ENCODE assay signal across 12 mouse cellular contexts in genomic region chr5:25041307-25041706, GRCm38 (mm10). TPM values are rescaled to one million over a fixed set of nuclear protein-coding genes. Genes with fewer than 3 reads are reported as not detected.
A peak's percentile ranks its signal among the peaks of the same experiment; 100 is the strongest.
DNase-seq lines count a peak whose midpoint lies in the region; ATAC-seq and TF ChIP-seq lines count a peak whose summit lies in the region.
"Had no signal": no experiment of that assay in that cellular context is flagged by ENCODE, and none has a peak within 500 bp of the region (broad histone marks: within the 10 kb centered on the region; RNA-seq: fewer than 3 reads in every experiment).

No protein-coding gene starts in this region.

- no peak for TF ChIP-seq POLR2A in brain, embryonic 14.5 days (IDR thresholded peaks at IDR 0.05; ENCODE audit: borderline replicate concordance, extremely low read depth, insufficient read depth, insufficient read length, poor library complexity, severe bottlenecking)

- H3K9me3 ChIP-seq in midbrain, postnatal 0 days (ENCODE audit: low read length) = no peaks in the 10 kb centered on the region
- no peaks in the 10 kb centered on the region for H3K9me3 ChIP-seq in midbrain, embryonic 13.5 days
- no peaks in the 10 kb centered on the region for H3K9me3 ChIP-seq in stomach, postnatal 0 days (ENCODE audit: control insufficient read depth, low read length)
- H3K9me3 ChIP-seq: embryonic facial prominence, embryonic 13.5 days; G1E; hindbrain, embryonic 15.5 days; limb, embryonic 15.5 days had no signal

- H3K27ac ChIP-seq in midbrain, postnatal 0 days (ENCODE audit: low read depth, low read length) = no peak overlapping the region
- no peak overlapping the region for H3K27ac ChIP-seq in midbrain, embryonic 13.5 days
- no peak overlapping the region for H3K27ac ChIP-seq in stomach, postnatal 0 days (replicated peaks)
- H3K27ac ChIP-seq: embryonic facial prominence, embryonic 13.5 days; hindbrain, embryonic 15.5 days; limb, embryonic 15.5 days had no signal

- no peak overlapping the region for H3K4me2 ChIP-seq in midbrain, postnatal 0 days (ENCODE audit: low read depth, low read length, poor library complexity, severe bottlenecking)
- H3K4me2 ChIP-seq in midbrain, embryonic 13.5 days (replicated peaks) = no peak overlapping the region
- no peak overlapping the region for H3K4me2 ChIP-seq in stomach, postnatal 0 days (replicated peaks; ENCODE audit: low read depth)
- H3K4me2 ChIP-seq: embryonic facial prominence, embryonic 13.5 days; hindbrain, embryonic 15.5 days; limb, embryonic 15.5 days had no signal

- TF ChIP-seq CTCF in midbrain, postnatal 0 days (IDR thresholded peaks at IDR 0.05) = peak; percentile 34
- TF ChIP-seq CTCF in brain, embryonic 14.5 days (IDR thresholded peaks at IDR 0.05; ENCODE audit: borderline replicate concordance, extremely low read depth, insufficient read depth, insufficient read length) = peak; percentile 9; the same call in 1 of the 2 replicates
- peak; percentile 64 for TF ChIP-seq CTCF in stomach, postnatal 0 days (IDR thresholded peaks at IDR 0.05; ENCODE audit: low read depth)

- no peak for DNase-seq in frontal cortex, postnatal 25 days (ENCODE audit: low spot score in 2 of 2)
- no peak for DNase-seq in midbrain, postnatal 0 days (ENCODE audit: low spot score)
- no peak for DNase-seq in brain, embryonic 14.5 days (ENCODE audit: low read depth)
- DNase-seq in stomach, postnatal 0 days (ENCODE audit: low spot score) = peak; percentile 53
- no peak for DNase-seq in spleen, postnatal 4 days (ENCODE audit: low spot score in 2 of 2)

- TF ChIP-seq EP300 in stomach, postnatal 0 days (optimal IDR thresholded peaks at IDR 0.05) = no peak

- no peak overlapping the region for H3K4me3 ChIP-seq in midbrain, postnatal 0 days (ENCODE audit: low read depth, low read length)
- no peak overlapping the region for H3K4me3 ChIP-seq in midbrain, embryonic 13.5 days (replicated peaks)
- H3K4me3 ChIP-seq in stomach, postnatal 0 days (ENCODE audit: low read depth, low read length) = no peak overlapping the region
- H3K4me3 ChIP-seq: embryonic facial prominence, embryonic 13.5 days; hindbrain, embryonic 15.5 days; limb, embryonic 15.5 days had no signal

- H3K4me1 ChIP-seq in midbrain, postnatal 0 days (ENCODE audit: insufficient read depth, low read length) = no peaks in the 10 kb centered on the region
- no peaks in the 10 kb centered on the region for H3K4me1 ChIP-seq in midbrain, embryonic 13.5 days (replicated peaks)
- no peaks in the 10 kb centered on the region for H3K4me1 ChIP-seq in stomach, postnatal 0 days (replicated peaks; ENCODE audit: control insufficient read depth, insufficient read depth)
- H3K4me1 ChIP-seq: hindbrain, embryonic 15.5 days; limb, embryonic 15.5 days had no signal

- 47% methylated on average over 5 of the region's 5 CpGs for WGBS in midbrain, postnatal 0 days
- WGBS in midbrain, embryonic 13.5 days = 58% methylated on average over 5 of the region's 5 CpGs
- WGBS in stomach, postnatal 0 days = 38% methylated on average over 5 of the region's 5 CpGs

- no peaks in the 10 kb centered on the region for H3K27me3 ChIP-seq in midbrain, postnatal 0 days (ENCODE audit: insufficient read depth, low read length)
- no peaks in the 10 kb centered on the region for H3K27me3 ChIP-seq in midbrain, embryonic 13.5 days
- no peaks in the 10 kb centered on the region for H3K27me3 ChIP-seq in stomach, postnatal 0 days (ENCODE audit: control insufficient read depth, insufficient read depth, low read length)
- H3K27me3 ChIP-seq: embryonic facial prominence, embryonic 13.5 days; hindbrain, embryonic 15.5 days; limb, embryonic 15.5 days had no signal

- H3K36me3 ChIP-seq in midbrain, postnatal 0 days (ENCODE audit: insufficient read depth, low read length) = no peaks in the 10 kb centered on the region
- no peaks in the 10 kb centered on the region for H3K36me3 ChIP-seq in midbrain, embryonic 13.5 days
- H3K36me3 ChIP-seq in stomach, postnatal 0 days (ENCODE audit: control insufficient read depth, insufficient read depth, low read length) = no peaks in the 10 kb centered on the region
- H3K36me3 ChIP-seq: embryonic facial prominence, embryonic 13.5 days; G1E; hindbrain, embryonic 15.5 days; limb, embryonic 15.5 days had no signal

- H3K9ac ChIP-seq in midbrain, postnatal 0 days (replicated peaks; ENCODE audit: low read length, poor library complexity, severe bottlenecking) = no peak overlapping the region
- no peak overlapping the region for H3K9ac ChIP-seq in midbrain, embryonic 13.5 days (replicated peaks)
- H3K9ac ChIP-seq in stomach, postnatal 0 days (ENCODE audit: low read length) = no peak overlapping the region
- H3K9ac ChIP-seq: embryonic facial prominence, embryonic 13.5 days; hindbrain, embryonic 15.5 days; limb, embryonic 15.5 days had no signal

- ATAC-seq in frontal cortex, adult (ENCODE audit: low TSS enrichment) = peak; percentile 66; the same call in 1 of the 2 replicates
- ATAC-seq in midbrain, postnatal 0 days (ENCODE audit: low FRiP score) = no peak
- no peak for ATAC-seq in midbrain, embryonic 13.5 days
- 0 out of 2 replicates have a peak, but pooled peaks have one; percentile 11 for ATAC-seq in stomach, postnatal 0 days (ENCODE audit: low FRiP score, low TSS enrichment)
- ATAC-seq in monocyte, adult 5-6 weeks (replicated peaks; ENCODE audit: insufficient number of reproducible peaks, low FRiP score, low TSS enrichment, poor library complexity, severe bottlenecking) = no peak

RNA-seq across cellular contexts. Expression of gene Prkag2, which starts 59.1 kb away (rescaled TPM):
- 51.6 and 63.1 TPM in 2 replicates for total RNA-seq in midbrain, postnatal 0 days (2014; rRNA removed)
- polyA plus RNA-seq in midbrain, postnatal 0 days (2015; fragmentation: Nextera tagmentation; extraction: Ambion mirVana) = 101 and 103 TPM in 2 replicates
- polyA plus RNA-seq in midbrain, embryonic 13.5 days (2015; fragmentation: Nextera tagmentation; extraction: Ambion mirVana) = 74.5 and 76.9 TPM in 2 replicates
- polyA plus RNA-seq in brain, embryonic 14.5 days (2012; rRNA removed) = 99.6 and 102 TPM in 2 replicates
- 33.4 and 33.9 TPM in 2 replicates for polyA plus RNA-seq in stomach, postnatal 0 days (2015; fragmentation: Nextera tagmentation; extraction: Ambion mirVana)
- total RNA-seq in monocyte, adult 5-6 weeks (2017) = 38.4 to 61.0 TPM (median 57.7 TPM) in 3 replicates
- total RNA-seq: G1E had no signal
- polyA plus RNA-seq: G1E had no signal

Comparison
In these comparisons a context has a peak if more than half of its experiments do, and no peak if none do; other contexts are left out.
1. ATAC-seq: peak in frontal cortex, adult (single experiment) and stomach, postnatal 0 days (single experiment); none in midbrain, postnatal 0 days (single experiment), midbrain, embryonic 13.5 days (single experiment) and monocyte, adult 5-6 weeks (single experiment).
2. CTCF ChIP-seq: peak in every context shown above with its lines; median percentile 64 in stomach, postnatal 0 days; 34 in midbrain, postnatal 0 days; 9 in brain, embryonic 14.5 days.